Mouse (Mus musculus) hematopoietic multipotent progenitor cell, adult 10-12 weeks (in vitro differentiated cells): Measurements from ENCODE around the gene Cxadr. TPM values are rescaled to one million over a fixed set of nuclear protein-coding genes. Genes with fewer than 3 reads are reported as not detected.

Experiments
- polyA plus RNA-seq: library from polyadenylated mRNA; stranded (reverse); fragments of >175 nt; gene quantifications from 2 replicates; pipeline ENCODE4 v1.2.3, GENCODE M21; 2012; ENCODE audit warnings: low replicate concordance

The Cxadr gene
- 0.11 and 0.52 TPM in 2 replicates for polyA plus RNA-seq

DNA sequence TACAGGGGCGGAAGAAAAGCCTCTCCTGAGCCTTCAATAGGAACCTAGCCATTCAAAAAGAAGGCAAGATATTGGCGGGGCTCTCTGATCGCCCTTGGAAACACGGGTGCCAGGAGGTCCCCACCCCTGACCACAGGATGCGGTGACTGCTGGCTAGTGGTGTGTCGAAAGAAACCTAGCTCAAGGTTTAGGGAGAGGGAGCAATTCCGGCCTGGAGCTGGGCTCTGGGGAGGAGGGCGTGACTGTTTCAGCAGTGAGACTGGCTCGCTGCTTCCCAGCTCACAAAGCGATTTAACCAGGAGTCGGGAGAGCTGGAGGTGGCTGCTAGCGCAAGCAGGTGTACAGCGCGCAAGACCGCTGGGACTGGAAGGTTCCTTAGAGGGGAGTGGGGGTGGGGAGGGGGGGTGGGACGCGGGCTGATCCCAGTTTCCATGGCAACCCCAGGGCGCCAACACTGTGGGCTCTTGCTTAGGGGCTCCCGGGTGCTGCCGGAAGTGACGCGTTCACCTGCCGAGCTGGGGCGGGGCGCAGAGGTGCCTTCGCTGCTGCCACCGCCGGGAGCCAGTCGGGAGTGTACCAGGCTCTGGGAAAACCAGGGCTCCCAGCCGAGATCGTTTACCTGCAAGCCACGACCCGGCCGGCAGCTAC, at the start of gene Cxadr:
Gene Cxadr, plus strand, starts transcription at position 307 of the 648 bp plus-strand sequence.

DNA sequence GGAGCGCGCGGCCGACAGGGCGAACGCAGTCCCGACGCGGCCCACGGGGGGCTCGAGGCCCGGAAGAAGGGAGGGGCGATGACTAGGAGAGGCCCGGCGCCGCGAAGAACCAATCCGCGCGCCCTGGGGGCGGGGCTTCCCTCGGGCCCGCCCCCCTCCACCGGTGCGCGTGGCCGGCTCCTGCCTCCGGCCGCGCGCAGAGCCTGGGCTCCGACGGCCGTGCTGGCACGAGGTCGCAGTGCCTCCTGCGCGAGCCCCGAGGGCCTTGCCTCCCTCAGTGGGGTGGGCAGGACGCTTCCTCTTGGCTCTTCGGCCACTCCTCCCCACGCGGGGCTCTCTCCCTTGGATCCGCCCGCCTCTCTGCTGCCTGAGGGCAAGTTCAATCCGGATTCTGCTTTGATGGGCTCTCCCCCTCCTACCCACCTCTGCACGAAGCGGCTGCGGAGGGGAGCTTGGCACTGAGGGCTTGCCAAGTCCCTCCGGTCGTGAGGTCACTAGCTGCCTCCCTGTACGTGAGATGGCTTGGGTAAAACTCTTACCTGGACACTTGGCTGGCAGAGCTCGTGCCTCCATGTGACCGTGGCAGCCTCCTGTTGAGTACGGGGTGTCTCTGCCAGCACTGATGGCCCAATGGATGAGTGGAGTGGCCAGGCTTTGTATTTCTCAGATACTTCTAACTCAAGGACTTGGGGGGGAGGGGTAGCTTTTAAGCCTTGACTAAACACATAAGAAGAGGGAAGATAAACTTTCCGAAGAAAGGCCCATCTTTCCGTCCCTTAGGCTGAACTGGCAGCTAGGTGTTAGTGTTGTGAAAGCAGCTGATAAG, 75.7 kb downstream of the Cxadr start, which contains the start of gene Btg3:
Gene Btg3, minus strand, starts transcription at position 448 of the 826 bp plus-strand sequence.

Other genes starting within 250 kb of the Cxadr start
- 4.5 TPM in 2 replicates for gene Btg3, start 75.7 kb downstream of the Cxadr start, polyA plus RNA-seq